Mouse (Mus musculus) heart, embryonic 10.5 days (tissue): ENCODE measurements around the gene Slc5a5. TPM values are rescaled to one million over a fixed set of nuclear protein-coding genes. Genes with fewer than 3 reads are reported as not detected.
A peak's percentile ranks its signal among the peaks of the same experiment; 100 is the strongest.

ENCODE experiments used
- DNase-seq: peaks from one replicate; pipeline ENCODE4 v3.0.0-alpha.2; 2017; ENCODE audit warnings: low spot score
- H3K27ac ChIP-seq: fragments of 300-500 bp; sonication (generic); 2 replicates; pipeline ENCODE4 v1.5.1; 2016; ENCODE audit warnings: mild to moderate bottlenecking
- H3K27me3 ChIP-seq: fragments of 300-500 bp; sonication (generic); 2 replicates; pipeline ENCODE4 v1.6.1; 2016; ENCODE audit warnings: mild to moderate bottlenecking; ENCODE audit not compliant: poor library complexity, insufficient read depth, severe bottlenecking
- H3K36me3 ChIP-seq: fragments of 300-500 bp; sonication (generic); 2 replicates; pipeline ENCODE4 v1.6.1; 2016; ENCODE audit warnings: mild to moderate bottlenecking, moderate library complexity
- H3K4me1 ChIP-seq: fragments of 300-500 bp; sonication (generic); 2 replicates; pipeline ENCODE4 v1.6.1; 2016; ENCODE audit warnings: mild to moderate bottlenecking
- H3K4me3 ChIP-seq: fragments of 300-500 bp; sonication (generic); 2 replicates; pipeline ENCODE4 v1.5.1; 2016; ENCODE audit warnings: mild to moderate bottlenecking, moderate library complexity
- H3K9me3 ChIP-seq: fragments of 300-500 bp; sonication (generic); 2 replicates; pipeline ENCODE4 v1.6.1; 2016; ENCODE audit warnings: mild to moderate bottlenecking, moderate library complexity
- WGBS: fragments of 180-500 bp; shearing (Covaris S2); methylation state at CpG from one replicate; pipeline ENCODE4 v1.1.7; 2016; 5-methylcytosine and 5-hydroxymethylcytosine counted together
- polyA plus RNA-seq: library from polyadenylated mRNA; unstranded; fragments of >200 nt; fragmentation: Nextera tagmentation; extraction: Ambion mirVana; gene quantifications from 2 replicates; pipeline ENCODE4 v1.2.1, GENCODE M21; 2016

Slc5a5 gene
- polyA plus RNA-seq: 0.07 and 0.29 TPM in 2 replicates

GRCm38 (mm10) chr8:70892022-70892895, at the start of gene Slc5a5:
Gene Slc5a5 (minus strand): TSS chr8:70892757.
- Histone ChIP-seq H3K27ac (no peak within 1 kb of the TSS), H3K4me1 (peaks cover 34% of the 10 kb centered on the region), H3K27me3 (peaks cover 74% of the 10 kb centered on the region), H3K9me3 (no peaks in the 10 kb centered on the region), H3K36me3 (peaks cover 36% of the 10 kb centered on the region), H3K4me3 (peak within 1 kb of the TSS; percentile 51)
- no peak for DNase-seq
- WGBS: 3% methylated on average over 80 of the region's 80 CpGs

DNA sequence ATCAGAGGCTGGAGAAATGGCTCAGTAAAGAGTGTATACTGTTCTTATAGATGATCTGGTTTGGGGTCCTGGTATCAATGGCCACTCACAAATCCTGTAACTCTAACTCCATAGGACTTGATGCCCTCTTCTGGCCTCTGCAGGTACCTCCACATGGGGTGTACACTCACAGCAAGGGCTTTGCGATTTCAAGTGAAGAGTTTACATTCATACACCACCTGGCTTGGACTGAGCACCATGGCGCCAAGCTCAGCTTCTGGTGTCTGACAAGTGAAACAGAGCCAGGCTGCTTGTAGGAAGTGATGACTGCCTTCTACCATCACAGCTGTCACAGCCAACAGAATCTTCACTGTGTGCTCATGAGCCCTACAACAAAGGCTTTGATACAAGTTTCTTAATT, 48.9 kb upstream of the Slc5a5 start:
- Histone ChIP-seq H3K36me3 (no peaks in the 10 kb centered on the region), H3K4me3 (no peak overlapping the region), H3K4me1 (no peaks in the 10 kb centered on the region), H3K27me3 (no peaks in the 10 kb centered on the region), H3K9me3 (no peaks in the 10 kb centered on the region), H3K27ac (no peak overlapping the region)
- 53% methylated on average over 2 of the region's 2 CpGs for WGBS
- DNase-seq: peak; percentile 38

DNA sequence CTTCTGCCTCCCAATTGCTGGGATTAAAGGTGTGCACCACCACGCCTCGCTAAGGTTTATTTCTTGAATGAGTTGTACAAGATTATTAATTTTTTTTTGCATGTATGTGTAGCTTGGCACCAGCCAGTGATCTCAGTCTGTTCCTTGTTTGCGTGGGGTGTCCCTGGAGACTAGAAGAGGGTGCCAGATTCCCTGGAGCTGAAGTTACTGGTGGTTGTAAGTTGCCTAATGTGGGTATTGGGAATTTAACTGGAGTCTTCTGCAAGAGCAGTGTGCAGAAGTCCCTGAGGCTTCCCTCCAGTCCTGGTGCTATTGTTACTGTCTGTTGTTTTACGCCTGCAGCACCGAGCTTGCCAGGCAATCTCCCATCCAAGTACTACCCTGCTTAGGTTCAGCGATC, 44.6 kb upstream of the Slc5a5 start:
- Histone ChIP-seq H3K27me3 (no peaks in the 10 kb centered on the region), H3K4me3 (no peak overlapping the region), H3K36me3 (no peaks in the 10 kb centered on the region), H3K9me3 (no peaks in the 10 kb centered on the region), H3K27ac (no peak overlapping the region), H3K4me1 (0 out of 2 replicates have a peak, but pooled peaks cover 2% of the 10 kb centered on the region)
- DNase-seq: peak; percentile 61
- WGBS: 82% methylated on average over 6 of the region's 6 CpGs

- H3K27ac ChIP-seq: no peak overlapping the region
- H3K4me1 ChIP-seq: 0 out of 2 replicates have a peak, but pooled peaks cover 5% of the 10 kb centered on the region
- no peaks in the 10 kb centered on the region for H3K27me3 ChIP-seq
- H3K36me3 ChIP-seq: no peaks in the 10 kb centered on the region
- 60% methylated on average over 7 of the region's 7 CpGs for WGBS
- no peaks in the 10 kb centered on the region for H3K9me3 ChIP-seq
- DNase-seq: no peak
- no peak overlapping the region for H3K4me3 ChIP-seq
Measured at GRCm38 (mm10) chr8:70934786-70935185, 42.2 kb upstream of the Slc5a5 start.

DNA sequence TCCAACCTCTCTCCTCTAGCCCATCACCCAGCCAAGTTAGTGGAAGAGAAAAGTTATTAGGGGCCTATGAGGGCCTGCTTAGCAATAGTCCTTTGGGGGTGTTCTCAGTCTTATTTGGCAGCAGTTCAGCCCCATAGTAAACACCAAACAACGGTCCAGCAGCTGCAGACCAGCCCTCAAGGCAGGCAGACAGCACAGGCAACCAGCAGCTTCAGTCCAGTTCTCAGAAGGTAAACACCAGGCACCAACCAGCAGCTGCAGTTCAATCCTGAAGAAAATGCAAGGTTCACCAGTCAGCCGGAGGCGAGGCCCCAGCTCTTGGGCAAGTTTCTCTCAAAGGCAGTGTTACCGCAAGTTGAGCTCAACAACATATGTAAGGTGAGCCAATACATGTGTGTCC, 40.5 kb upstream of the Slc5a5 start:
- Histone ChIP-seq H3K36me3 (no peaks in the 10 kb centered on the region), H3K27ac (no peak overlapping the region), H3K4me3 (no peak overlapping the region), H3K9me3 (no peaks in the 10 kb centered on the region), H3K4me1 (0 out of 2 replicates have a peak, but pooled peaks cover 5% of the 10 kb centered on the region), H3K27me3 (no peaks in the 10 kb centered on the region)
- DNase-seq: peak; percentile 69
- WGBS: 89% methylated on average over 4 of the region's 4 CpGs

- Histone ChIP-seq H3K4me1 (0 out of 2 replicates have a peak, but pooled peaks cover 5% of the 10 kb centered on the region), H3K36me3 (no peaks in the 10 kb centered on the region), H3K9me3 (no peaks in the 10 kb centered on the region), H3K4me3 (no peak overlapping the region), H3K27ac (no peak overlapping the region), H3K27me3 (no peaks in the 10 kb centered on the region)
- 90% methylated on average over 11 of the region's 11 CpGs for WGBS
- DNase-seq: peak; percentile 68
Measured at GRCm38 (mm10) chr8:70931731-70932130, 39.2 kb upstream of the Slc5a5 start.

GRCm38 (mm10) chr8:70928778-70929322, 36.3 kb upstream of the Slc5a5 start:
- Histone ChIP-seq H3K36me3 (no peaks in the 10 kb centered on the region), H3K9me3 (no peaks in the 10 kb centered on the region), H3K4me3 (no peak overlapping the region), H3K4me1 (0 out of 2 replicates have a peak, but pooled peaks cover 5% of the 10 kb centered on the region), H3K27me3 (no peaks in the 10 kb centered on the region), H3K27ac (no peak overlapping the region)
- WGBS: 65% methylated on average over 5 of the region's 5 CpGs
- no peak for DNase-seq

- no peak for DNase-seq
- Histone ChIP-seq H3K4me3 (no peak overlapping the region), H3K36me3 (no peaks in the 10 kb centered on the region), H3K4me1 (0 out of 2 replicates have a peak, but pooled peaks cover 5% of the 10 kb centered on the region), H3K27me3 (no peaks in the 10 kb centered on the region), H3K27ac (no peak overlapping the region), H3K9me3 (no peaks in the 10 kb centered on the region)
- WGBS: 84% methylated on average over 3 of the region's 3 CpGs
Measured at GRCm38 (mm10) chr8:70928096-70928495, 35.5 kb upstream of the Slc5a5 start.

DNA sequence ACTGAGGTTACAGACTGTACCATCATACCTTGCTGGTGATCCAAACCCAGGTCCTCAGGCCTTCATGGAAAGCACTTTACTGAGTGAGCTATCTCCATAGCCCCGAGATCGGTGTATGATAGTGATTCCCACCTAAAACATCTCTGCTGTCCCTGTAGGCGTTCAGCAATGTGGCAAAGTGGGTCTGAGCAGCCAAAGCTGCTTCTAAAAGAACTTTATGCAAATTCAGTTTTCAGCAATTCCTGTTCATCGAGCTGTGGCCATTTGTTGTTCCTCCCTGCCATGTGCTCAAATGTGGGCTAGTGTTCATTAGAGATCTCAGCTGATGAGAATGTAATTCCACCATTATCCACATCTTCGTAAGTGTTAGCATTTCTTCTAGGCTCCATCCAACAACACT, 33.8 kb upstream of the Slc5a5 start:
- H3K4me1 ChIP-seq: no peaks in the 10 kb centered on the region
- H3K9me3 ChIP-seq: no peaks in the 10 kb centered on the region
- no peak overlapping the region for H3K27ac ChIP-seq
- DNase-seq: no peak
- H3K36me3 ChIP-seq: peaks cover 6% of the 10 kb centered on the region
- H3K27me3 ChIP-seq: no peaks in the 10 kb centered on the region
- WGBS: 77% methylated on average over 5 of the region's 5 CpGs
- H3K4me3 ChIP-seq: no peak overlapping the region

DNA sequence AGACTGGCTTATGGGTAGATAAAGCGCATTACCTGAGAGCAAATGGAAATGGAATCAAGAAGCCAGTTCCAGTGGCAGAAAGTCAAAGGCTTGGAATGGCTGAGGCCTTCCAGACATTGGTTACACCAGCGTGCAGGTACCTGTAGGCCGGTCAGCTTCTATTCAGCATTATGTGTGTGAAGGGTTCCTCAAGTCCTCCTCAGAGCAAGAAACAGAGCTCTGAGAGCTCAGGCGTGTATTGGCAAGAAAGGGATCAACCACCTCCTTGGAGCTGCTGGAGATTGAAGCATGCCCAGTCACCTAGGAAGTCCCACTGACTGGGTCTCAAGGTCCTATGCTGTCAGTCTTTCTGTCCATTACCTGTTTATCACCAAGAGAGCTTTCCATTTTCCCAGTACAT, 33.2 kb upstream of the Slc5a5 start:
- H3K4me3 ChIP-seq: no peak overlapping the region
- peak; percentile 56 for DNase-seq
- H3K36me3 ChIP-seq: peaks cover 12% of the 10 kb centered on the region
- no peak overlapping the region for H3K27ac ChIP-seq
- 86% methylated on average over 4 of the region's 4 CpGs for WGBS
- H3K4me1 ChIP-seq: no peaks in the 10 kb centered on the region
- no peaks in the 10 kb centered on the region for H3K9me3 ChIP-seq
- no peaks in the 10 kb centered on the region for H3K27me3 ChIP-seq

DNA sequence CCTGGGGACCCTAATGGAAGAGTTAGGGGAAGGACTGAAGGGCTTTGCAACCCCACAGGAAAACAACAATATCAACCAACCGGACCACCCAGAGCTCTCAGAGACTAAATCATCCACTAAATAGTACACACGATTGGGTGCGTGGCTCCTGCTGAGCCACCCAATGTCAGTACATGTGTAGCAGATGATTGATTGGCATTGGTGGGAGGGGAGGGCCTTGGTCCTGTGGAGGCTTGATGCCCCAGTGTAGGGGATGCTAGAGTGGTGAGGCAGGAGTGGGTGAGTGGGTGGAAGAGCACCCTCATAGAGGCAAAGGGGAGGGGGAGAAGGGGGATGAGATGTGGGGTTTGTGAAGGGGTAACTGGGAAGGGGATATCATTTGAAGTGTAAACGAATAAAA, 31.6 kb upstream of the Slc5a5 start:
- WGBS: 89% methylated on average over 4 of the region's 4 CpGs
- Histone ChIP-seq H3K4me1 (no peaks in the 10 kb centered on the region), H3K27ac (no peak overlapping the region), H3K9me3 (no peaks in the 10 kb centered on the region), H3K27me3 (no peaks in the 10 kb centered on the region), H3K36me3 (peaks cover 21% of the 10 kb centered on the region), H3K4me3 (no peak overlapping the region)
- DNase-seq: peak; percentile 60

GRCm38 (mm10) chr8:70920049-70920922, 27.7 kb upstream of the Slc5a5 start:
- Histone ChIP-seq H3K4me3 (no peak overlapping the region), H3K27ac (no peak overlapping the region), H3K27me3 (no peaks in the 10 kb centered on the region), H3K4me1 (peaks cover 2% of the 10 kb centered on the region; the same call in 1 of the 2 replicates), H3K36me3 (peaks cover 59% of the 10 kb centered on the region), H3K9me3 (no peaks in the 10 kb centered on the region)
- 83% methylated on average over 9 of the region's 9 CpGs for WGBS
- DNase-seq: peak; percentile 48
